Mouse (Mus musculus) kidney, adult 2 months (tissue): ENCODE measurements around the gene Nlrp4f.

Experiments
- CTCF ChIP-seq: fragments of 200-500 bp; conservative IDR thresholded peaks from 2 replicates; pipeline ENCODE4 v1.5.1; 2011; ENCODE audit warnings: low read depth, mild to moderate bottlenecking, control low read depth, low read length, moderate library complexity, mixed read lengths; ENCODE audit not compliant: insufficient read depth, insufficient read length
- POLR2A ChIP-seq: fragments of 200-500 bp; IDR thresholded peaks from one replicate; pipeline ENCODE4 v1.6.1; 2011; ENCODE audit warnings: low read depth, low read length, control low read depth

DNA sequence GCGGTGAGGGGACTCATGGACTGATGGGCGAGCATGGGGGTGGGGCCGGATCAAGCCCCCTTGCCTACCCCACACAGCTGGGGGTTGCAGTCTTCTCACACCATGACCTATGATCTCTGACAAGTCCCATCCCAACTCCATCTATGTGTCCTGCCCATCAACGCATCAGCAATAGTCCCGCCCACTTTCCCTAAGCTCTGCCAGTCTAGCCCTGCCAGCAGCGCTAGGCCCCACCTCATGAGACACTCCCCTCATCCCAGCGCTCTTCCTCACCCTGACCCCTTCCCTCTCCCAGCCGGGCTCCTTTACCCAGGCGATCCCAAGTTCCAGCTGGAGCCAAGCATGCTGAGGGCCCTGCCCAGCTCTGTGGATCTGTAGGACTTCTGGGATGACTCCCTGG lies 31.4 kb upstream of the Nlrp4f start:
- TF ChIP-seq CTCF, result no peak
- TF ChIP-seq POLR2A, result no peak
